Mouse (Mus musculus) lung, adult 2 months (tissue): ENCODE measurements around the gene Them7.

ENCODE experiments used
- CTCF ChIP-seq: fragments of 200-500 bp; IDR thresholded peaks from 2 replicates; pipeline ENCODE4 v1.5.1; 2011; ENCODE audit warnings: mild to moderate bottlenecking, low read length, control low read depth; ENCODE audit not compliant: insufficient read depth
- POLR2A ChIP-seq: fragments of 200-500 bp; IDR thresholded peaks from 2 replicates; pipeline ENCODE4 v1.6.1; 2011; ENCODE audit warnings: low read depth, mild to moderate bottlenecking, control low read depth, low read length, borderline replicate concordance; ENCODE audit errors: extremely low read depth

DNA sequence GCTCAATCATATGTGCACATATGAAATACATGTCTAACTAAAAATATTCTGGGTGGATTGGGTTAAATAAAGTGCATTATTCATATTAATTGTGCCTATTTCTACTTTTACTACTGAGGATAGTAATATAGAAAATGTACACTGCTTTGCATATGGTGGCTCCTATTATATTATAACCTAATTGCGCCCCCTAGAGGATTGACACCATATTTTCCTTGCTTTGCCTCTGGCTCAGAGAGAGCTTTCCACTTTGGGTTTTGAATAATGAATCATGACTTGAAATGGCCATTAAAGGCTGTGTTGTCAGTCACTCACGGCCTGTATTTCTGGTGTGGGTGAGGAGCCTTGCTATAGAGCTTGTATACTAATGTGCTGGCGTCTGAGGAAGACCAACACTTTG is 115.9 kb downstream of the Them7 start:
- TF ChIP-seq CTCF (no peak), POLR2A (no peak)
